Mouse (Mus musculus) intestine, embryonic 16.5 days (tissue): ENCODE measurements at regions not wholly inside any gene's neighbourhood (a gene's known extent, or its start where the extent isn't known, plus 50 kb on each side); places are given as distances from the start of the nearest gene placed in this dataset.

ENCODE experiments used
- ATAC-seq: fragments of 200-750 bp; cut with Nextera tagmentation; 2 replicates; pipeline ENCODE4 v1.8.0; 2017; ENCODE audit warnings: moderate TSS enrichment, moderate library complexity
- H3K27ac ChIP-seq: fragments of 300-500 bp; sonication (generic); 2 replicates; pipeline ENCODE4 v1.5.1; 2014; ENCODE audit warnings: mild to moderate bottlenecking, low read length
- H3K27me3 ChIP-seq: fragments of 300-500 bp; sonication (generic); replicated peaks from 2 replicates; pipeline ENCODE4 v1.6.1; 2014; ENCODE audit warnings: low read length, control low read depth, mixed read lengths; ENCODE audit not compliant: control insufficient read depth, insufficient read depth
- H3K36me3 ChIP-seq: fragments of 300-500 bp; sonication (generic); 2 replicates; pipeline ENCODE4 v1.6.1; 2014; ENCODE audit warnings: low read length, control low read depth; ENCODE audit not compliant: control insufficient read depth, insufficient read depth
- H3K4me1 ChIP-seq: fragments of 300-500 bp; sonication (generic); 2 replicates; pipeline ENCODE4 v1.6.1; 2014; ENCODE audit warnings: low read length, control low read depth, mixed read lengths; ENCODE audit not compliant: control insufficient read depth, insufficient read depth
- H3K4me2 ChIP-seq: fragments of 300-500 bp; sonication (generic); 2 replicates; pipeline ENCODE4 v1.6.1; 2014; ENCODE audit warnings: low read depth, low read length, control low read depth
- H3K4me3 ChIP-seq: fragments of 300-500 bp; sonication (generic); 2 replicates; pipeline ENCODE4 v1.5.1; 2014; ENCODE audit warnings: mild to moderate bottlenecking, low read length
- H3K9ac ChIP-seq: fragments of 300-500 bp; sonication (generic); 2 replicates; pipeline ENCODE4 v1.6.1; 2014; ENCODE audit warnings: low read depth, low read length
- H3K9me3 ChIP-seq: fragments of 300-500 bp; sonication (generic); 2 replicates; pipeline ENCODE4 v1.6.1; 2016; ENCODE audit warnings: low read length, control low read depth; ENCODE audit not compliant: control insufficient read depth
- WGBS: fragments of 180-500 bp; shearing (Covaris S2); extraction: QIAGEN DNeasy Blood & Tissue Kit; methylation state at CpG from one replicate; pipeline ENCODE4 v1.1.7; 2014; 5-methylcytosine and 5-hydroxymethylcytosine counted together

DNA sequence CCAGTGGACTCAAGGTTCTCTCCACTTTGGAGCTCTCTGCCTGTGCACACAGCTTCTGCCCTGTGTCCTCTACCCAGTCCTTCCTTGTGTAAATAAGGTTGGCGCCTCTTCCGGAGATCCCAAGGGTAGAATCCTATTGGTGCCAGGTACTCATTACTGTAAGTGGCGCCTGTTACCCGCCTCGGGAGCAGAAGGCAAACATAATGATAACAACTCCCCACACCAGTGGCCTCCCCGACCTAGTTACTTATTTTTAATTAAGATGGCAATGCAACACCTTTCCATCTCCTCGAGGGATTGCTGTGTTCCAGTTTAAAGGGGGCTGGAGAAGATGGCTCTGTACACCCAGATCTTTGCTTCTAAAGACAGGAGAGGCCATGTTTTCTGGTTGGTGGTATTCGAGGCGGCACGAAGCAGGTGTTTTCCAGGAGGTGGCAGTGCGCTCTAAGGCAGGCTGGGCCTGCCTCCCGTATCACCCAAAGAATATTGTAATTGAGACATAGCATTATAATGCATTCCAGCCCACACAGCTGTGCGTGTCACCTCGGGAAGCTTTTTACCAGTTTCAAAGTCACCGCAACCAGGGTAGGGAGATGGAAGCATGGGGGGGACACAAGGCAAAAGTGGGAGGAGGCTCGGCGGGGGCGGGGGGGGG lies 168.7 kb downstream of the Klf7 start:
- WGBS, result 65% methylated on average over 16 of the region's 18 CpGs
- H3K36me3 ChIP-seq, result no peaks in the 10 kb centered on the region
- no peak overlapping the region for H3K4me2 ChIP-seq
- H3K4me3 ChIP-seq, result no peak overlapping the region
- ATAC-seq, result peak; percentile 28; the same call in 1 of the 2 replicates
- H3K27ac ChIP-seq, result no peak overlapping the region
- H3K4me1 ChIP-seq, result no peaks in the 10 kb centered on the region
- no peak overlapping the region for H3K9ac ChIP-seq
- no peaks in the 10 kb centered on the region for H3K27me3 ChIP-seq
- no peaks in the 10 kb centered on the region for H3K9me3 ChIP-seq

DNA sequence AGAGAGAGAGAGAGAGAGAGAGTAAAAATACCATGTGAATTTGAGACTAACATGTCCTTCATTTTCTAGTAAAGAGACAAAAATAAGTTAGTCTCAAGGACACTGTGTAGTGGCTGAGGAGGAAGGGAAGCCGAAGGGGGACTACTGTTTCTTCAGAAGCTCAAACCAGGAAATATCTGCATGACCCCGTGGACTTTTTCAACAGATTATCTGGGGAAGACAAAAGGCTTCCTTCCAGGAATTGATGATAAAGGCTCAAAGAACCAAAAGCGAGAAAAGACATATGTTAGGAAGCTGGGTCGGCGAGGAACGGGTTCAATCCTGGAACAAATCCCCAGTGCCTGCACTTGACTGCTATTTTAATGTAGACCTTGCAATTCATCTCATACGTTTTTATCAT lies 170.4 kb downstream of the Klf7 start:
- Histone ChIP-seq H3K27me3 (no peaks in the 10 kb centered on the region), H3K4me2 (no peak overlapping the region), H3K36me3 (no peaks in the 10 kb centered on the region), H3K9ac (no peak overlapping the region), H3K4me1 (no peaks in the 10 kb centered on the region), H3K9me3 (no peaks in the 10 kb centered on the region), H3K4me3 (no peak overlapping the region), H3K27ac (no peak overlapping the region)
- ATAC-seq, result no peak
- WGBS, result 61% methylated on average over 7 of the region's 7 CpGs

DNA sequence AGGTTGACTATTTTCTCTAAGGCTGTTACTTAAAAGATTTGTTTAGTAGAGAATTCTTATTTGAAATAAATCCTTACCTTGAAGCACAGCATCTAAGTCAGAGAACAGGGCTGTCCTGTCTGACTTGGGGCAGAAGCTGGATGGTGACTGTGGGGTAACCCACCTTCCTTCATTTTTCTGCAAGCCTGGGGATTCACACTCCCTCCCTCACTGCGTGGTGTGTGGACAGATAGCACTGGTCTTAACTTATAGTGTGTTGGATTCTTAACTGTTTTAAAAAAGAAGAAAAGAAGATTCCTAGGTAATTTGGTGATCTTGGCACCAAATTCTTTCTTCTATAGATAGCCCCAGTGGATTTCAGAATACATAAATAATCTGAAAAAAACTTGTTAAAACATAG lies 174.8 kb downstream of the Klf7 start:
- 80% methylated on average over 1 of the region's 1 CpGs for WGBS
- H3K9ac ChIP-seq, result no peak overlapping the region
- H3K27me3 ChIP-seq, result no peaks in the 10 kb centered on the region
- H3K27ac ChIP-seq, result no peak overlapping the region
- no peak overlapping the region for H3K4me3 ChIP-seq
- no peaks in the 10 kb centered on the region for H3K36me3 ChIP-seq
- peaks cover 3% of the 10 kb centered on the region; the same call in 1 of the 2 replicates for H3K4me1 ChIP-seq
- H3K9me3 ChIP-seq, result no peaks in the 10 kb centered on the region
- H3K4me2 ChIP-seq, result no peak overlapping the region
- no peak for ATAC-seq

DNA sequence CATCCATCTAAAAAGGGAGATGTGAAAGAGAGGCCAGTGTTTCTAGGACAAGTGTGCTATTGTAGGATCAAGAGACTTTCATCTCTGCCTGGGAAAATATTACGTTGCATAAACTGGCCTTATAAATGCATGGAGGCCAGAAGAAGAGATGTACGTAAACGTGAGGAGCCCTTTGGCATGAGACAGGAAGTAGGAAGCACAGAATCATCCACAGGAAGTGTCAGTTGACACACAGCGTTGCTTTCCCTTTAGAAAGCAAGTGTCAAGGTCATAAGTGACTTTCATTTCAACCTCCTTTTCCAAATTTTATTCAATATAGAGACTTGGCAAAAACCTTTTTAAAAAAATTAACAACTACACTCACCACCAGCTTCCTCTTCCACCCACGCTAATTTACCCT lies 175.2 kb downstream of the Klf7 start:
- peaks cover 3% of the 10 kb centered on the region; the same call in 1 of the 2 replicates for H3K4me1 ChIP-seq
- H3K27ac ChIP-seq, result no peak overlapping the region
- H3K4me2 ChIP-seq, result no peak overlapping the region
- WGBS, result 61% methylated on average over 5 of the region's 5 CpGs
- H3K36me3 ChIP-seq, result no peaks in the 10 kb centered on the region
- no peak overlapping the region for H3K4me3 ChIP-seq
- no peak for ATAC-seq
- H3K9me3 ChIP-seq, result no peaks in the 10 kb centered on the region
- no peak overlapping the region for H3K9ac ChIP-seq
- no peaks in the 10 kb centered on the region for H3K27me3 ChIP-seq

DNA sequence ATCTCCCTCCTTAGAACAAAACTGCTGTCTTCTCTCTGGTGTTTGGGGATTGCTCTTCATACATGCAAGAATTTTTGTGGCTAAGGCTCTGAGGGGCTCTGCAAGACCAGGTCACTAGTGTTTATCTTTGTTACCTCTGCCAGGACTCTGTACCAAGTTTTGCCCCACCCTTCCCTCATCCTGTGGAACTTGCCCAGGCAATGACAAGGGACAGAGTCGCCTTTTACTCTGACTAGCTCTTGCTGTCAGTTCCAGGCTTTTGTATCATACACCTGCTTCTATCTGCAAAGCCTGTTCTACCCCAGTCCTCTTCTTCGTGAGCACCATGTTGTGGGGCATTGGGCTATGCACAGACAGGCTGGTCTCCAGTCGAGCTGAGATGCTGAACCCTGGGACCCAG lies 175.7 kb upstream of the 4933402D24Rik start:
- H3K36me3 ChIP-seq, result no peaks in the 10 kb centered on the region
- no peak overlapping the region for H3K4me2 ChIP-seq
- no peaks in the 10 kb centered on the region for H3K9me3 ChIP-seq
- H3K4me1 ChIP-seq, result peaks cover 3% of the 10 kb centered on the region; the same call in 1 of the 2 replicates
- no peak overlapping the region for H3K4me3 ChIP-seq
- H3K27ac ChIP-seq, result no peak overlapping the region
- H3K9ac ChIP-seq, result no peak overlapping the region
- peak; percentile 77 for ATAC-seq
- WGBS, result 28% methylated on average over 3 of the region's 3 CpGs
- no peaks in the 10 kb centered on the region for H3K27me3 ChIP-seq

DNA sequence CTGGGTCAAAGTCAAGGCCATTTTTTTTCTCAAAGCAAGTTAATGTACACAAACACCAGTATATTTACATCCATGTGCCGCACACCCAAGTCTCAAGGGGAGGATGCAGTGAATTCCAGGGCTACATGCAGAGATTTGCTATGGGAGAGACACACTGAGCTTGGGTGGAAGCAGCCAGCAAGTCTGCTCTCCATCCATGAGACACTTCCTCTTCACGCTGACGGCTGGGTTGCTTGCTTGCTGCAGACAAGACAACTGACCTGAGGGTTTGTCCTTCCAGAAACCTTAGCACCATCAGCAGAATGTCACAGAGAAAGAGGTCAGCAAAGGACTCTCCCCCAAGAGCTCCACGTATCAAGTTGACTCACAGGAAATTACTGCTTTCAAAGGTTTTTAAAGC lies 169.3 kb upstream of the 4933402D24Rik start:
- Histone ChIP-seq H3K4me3 (no peak overlapping the region), H3K27me3 (no peaks in the 10 kb centered on the region), H3K4me1 (no peaks in the 10 kb centered on the region), H3K9me3 (no peaks in the 10 kb centered on the region), H3K36me3 (no peaks in the 10 kb centered on the region), H3K9ac (no peak overlapping the region), H3K27ac (no peak overlapping the region), H3K4me2 (no peak overlapping the region)
- ATAC-seq, result no peak
- WGBS, result 44% methylated on average over 4 of the region's 4 CpGs

DNA sequence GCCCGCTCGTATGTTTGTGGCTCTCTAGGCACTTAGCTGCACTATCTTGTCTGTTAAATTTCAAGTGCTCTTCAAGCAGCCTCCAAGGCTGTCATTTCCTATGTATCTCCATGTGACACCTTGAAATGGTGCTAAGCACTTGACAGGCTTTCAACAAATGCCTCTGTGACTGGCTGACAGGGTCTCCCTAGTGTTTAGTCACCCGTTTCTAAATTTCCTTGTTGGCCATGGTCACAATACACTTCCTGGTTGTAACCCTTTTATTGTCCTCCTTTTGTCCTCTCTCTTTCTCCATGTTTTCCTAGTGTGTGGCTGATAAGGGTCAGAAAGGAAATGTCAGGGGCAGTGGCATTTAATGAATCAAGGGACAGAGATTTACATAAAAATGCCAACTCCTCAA lies 168.4 kb upstream of the 4933402D24Rik start:
- H3K27ac ChIP-seq, result no peak overlapping the region
- H3K9ac ChIP-seq, result no peak overlapping the region
- H3K4me1 ChIP-seq, result no peaks in the 10 kb centered on the region
- H3K4me3 ChIP-seq, result no peak overlapping the region
- H3K4me2 ChIP-seq, result no peak overlapping the region
- H3K9me3 ChIP-seq, result no peaks in the 10 kb centered on the region
- no peak for ATAC-seq
- H3K36me3 ChIP-seq, result no peaks in the 10 kb centered on the region
- no peaks in the 10 kb centered on the region for H3K27me3 ChIP-seq
- 66% methylated on average over 3 of the region's 3 CpGs for WGBS

DNA sequence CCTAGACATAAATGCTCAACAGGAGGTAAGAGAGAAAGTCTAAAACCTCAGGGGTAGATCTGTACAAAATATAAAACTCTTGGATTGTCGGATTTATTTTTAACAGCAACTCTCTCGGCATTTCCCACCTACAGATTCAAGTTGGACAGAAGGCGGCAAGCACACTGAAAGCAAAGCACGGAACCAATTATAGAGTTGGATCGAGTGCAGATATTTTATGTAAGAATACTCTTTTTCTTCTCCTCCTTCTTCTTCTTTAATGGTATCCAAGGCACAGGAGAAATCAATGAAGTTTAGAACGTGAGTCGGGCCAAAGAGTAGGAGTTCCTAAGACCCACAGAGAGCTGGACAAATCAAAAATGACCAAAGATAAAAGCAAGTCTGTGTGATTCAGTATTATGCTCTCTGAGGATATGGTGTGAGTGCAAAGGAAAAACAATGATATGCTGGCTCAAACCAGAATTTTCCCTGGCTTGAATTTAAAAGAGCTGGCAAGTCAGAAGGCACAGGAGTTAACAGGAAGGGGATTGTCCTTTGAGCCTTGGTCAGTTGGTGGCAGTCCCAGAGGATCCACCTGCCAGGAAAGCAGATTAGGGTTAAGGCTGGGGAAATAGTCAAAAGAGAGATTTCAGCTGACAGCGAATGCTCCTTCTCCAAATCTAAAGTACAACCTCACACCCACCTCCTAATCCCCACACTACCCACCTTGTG lies 165.7 kb upstream of the 4933402D24Rik start:
- Histone ChIP-seq H3K4me3 (no peak overlapping the region), H3K27ac (no peak overlapping the region), H3K4me2 (no peak overlapping the region), H3K27me3 (no peaks in the 10 kb centered on the region), H3K9me3 (no peaks in the 10 kb centered on the region), H3K9ac (no peak overlapping the region), H3K36me3 (no peaks in the 10 kb centered on the region), H3K4me1 (no peaks in the 10 kb centered on the region)
- ATAC-seq, result no peak
- 90% methylated on average over 8 of the region's 8 CpGs for whole genome bisulfite sequencing

DNA sequence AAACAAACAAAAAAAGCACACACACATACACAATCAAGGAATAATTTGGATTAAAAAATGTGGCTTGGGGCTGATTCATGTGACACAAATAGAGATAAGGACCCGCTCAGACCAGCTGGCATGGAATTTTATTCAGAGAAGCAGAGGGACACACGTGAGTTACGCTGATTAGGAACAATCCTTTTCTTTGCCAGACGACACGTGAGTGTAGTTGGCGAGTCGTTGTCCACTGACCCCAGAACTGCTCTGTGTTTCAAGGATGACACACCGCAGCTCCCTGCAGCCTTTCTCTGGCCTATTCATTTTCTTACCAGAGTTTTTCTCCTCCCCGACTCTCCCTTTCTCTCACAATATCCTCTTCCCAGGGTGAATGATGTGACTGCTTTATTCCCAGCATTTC lies 163.4 kb upstream of the 4933402D24Rik start:
- Histone ChIP-seq H3K9me3 (no peaks in the 10 kb centered on the region), H3K27ac (no peak overlapping the region), H3K4me2 (no peak overlapping the region), H3K4me1 (no peaks in the 10 kb centered on the region), H3K9ac (no peak overlapping the region), H3K27me3 (no peaks in the 10 kb centered on the region), H3K4me3 (no peak overlapping the region), H3K36me3 (no peaks in the 10 kb centered on the region)
- ATAC-seq, result no peak
- WGBS, result 61% methylated on average over 9 of the region's 9 CpGs
